Mouse (Mus musculus): ENCODE data around the gene 4930402H24Rik. TPM values are rescaled to one million over a fixed set of nuclear protein-coding genes. Genes with fewer than 3 reads are reported as not detected.
A peak's percentile ranks its signal among the peaks of the same experiment; 100 is the strongest.

Gene 4930402H24Rik
- polyA plus RNA-seq, 2 experiments, result 29.1 to 33.8 TPM

DNA sequence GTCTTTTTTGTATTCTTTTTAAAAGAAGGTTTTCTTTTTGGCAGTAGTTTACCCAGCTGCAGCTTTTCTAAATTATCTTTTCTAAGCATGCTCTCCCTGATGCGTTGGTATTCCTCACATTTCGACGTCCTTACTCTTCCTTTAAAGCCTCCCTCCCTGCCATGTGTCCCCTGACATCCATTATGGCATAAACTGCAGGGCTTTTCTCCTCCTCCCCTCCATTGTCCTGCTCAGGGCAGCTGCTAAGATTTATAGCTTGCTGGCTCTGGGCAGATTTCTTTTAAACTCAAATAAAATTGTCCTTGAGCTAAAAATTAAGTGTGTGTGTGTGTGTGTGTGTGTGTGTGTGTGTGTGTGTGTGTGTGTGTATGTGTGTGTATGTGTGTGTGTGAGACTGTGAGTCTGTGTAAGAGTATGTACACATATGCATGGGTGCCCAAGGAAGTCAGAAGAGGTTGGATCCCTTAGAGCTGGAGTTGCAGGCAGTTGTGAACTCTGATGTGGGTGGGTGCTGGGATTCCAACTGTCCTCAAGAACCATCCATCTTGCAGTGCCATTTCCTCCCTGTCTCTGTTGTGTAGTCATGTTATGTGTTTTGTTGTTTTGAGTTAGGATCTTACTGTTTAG is 10.4 kb upstream of the 4930402H24Rik start:
- no peaks in the 10 kb centered on the region for H3K27me3 ChIP-seq (ENCODE audit: control insufficient read depth, insufficient read depth, low read length)
- H3K9ac ChIP-seq (ENCODE audit: low read depth, low read length, severe bottlenecking), result no peak overlapping the region
- 18% methylated on average over 3 of the region's 3 CpGs for WGBS
- H3K4me1 ChIP-seq (ENCODE audit: control insufficient read depth, insufficient read depth, low read length), result peaks cover 3% of the 10 kb centered on the region; the same call in 1 of the 2 replicates
- no peaks in the 10 kb centered on the region for H3K36me3 ChIP-seq (ENCODE audit: control insufficient read depth, insufficient read depth, low read length)
- TF ChIP-seq POLR2A (IDR thresholded peaks at IDR 0.05; ENCODE audit: borderline replicate concordance, extremely low read depth, insufficient read depth, insufficient read length), result no peak
- no peak overlapping the region for H3K4me3 ChIP-seq (replicated peaks; ENCODE audit: low read length)
- 0 out of 2 replicates have a peak overlapping the region, but pooled peaks have one; percentile 13 for H3K27ac ChIP-seq (replicated peaks; ENCODE audit: low read depth, low read length)
- H3K9me3 ChIP-seq (ENCODE audit: control insufficient read depth, low read length), result no peaks in the 10 kb centered on the region
- H3K4me2 ChIP-seq (replicated peaks; ENCODE audit: low read depth, low read length, severe bottlenecking), result no peak overlapping the region
- peak; percentile 60 for ATAC-seq (ENCODE audit: low FRiP score, low read depth)
- DNase-seq (ENCODE audit: low spot score), result peak; percentile 34

DNA sequence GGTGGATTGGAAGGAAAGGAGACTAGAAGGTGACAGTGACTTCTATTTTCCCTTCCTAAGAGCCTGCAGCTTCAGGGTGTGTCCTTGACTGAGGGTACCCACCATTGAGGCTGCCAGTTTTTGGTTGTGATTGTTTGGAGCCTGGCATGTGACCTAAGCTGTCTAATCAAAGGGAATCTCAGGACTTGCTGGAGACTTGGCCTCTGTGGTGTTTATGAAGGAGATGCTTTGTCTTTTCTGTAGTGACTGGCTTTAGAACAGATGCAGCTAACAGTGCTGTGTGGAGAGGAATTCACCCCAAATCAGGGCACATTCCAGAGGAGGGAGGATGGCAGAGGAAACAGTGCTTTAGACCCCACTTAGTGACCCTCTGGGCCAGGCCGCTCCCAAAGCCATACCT is 8.7 kb upstream of the 4930402H24Rik start:
- H3K9me3 ChIP-seq (ENCODE audit: control insufficient read depth, low read length), result no peaks in the 10 kb centered on the region
- no peak overlapping the region for H3K4me2 ChIP-seq (replicated peaks; ENCODE audit: low read depth, low read length, severe bottlenecking)
- no peak for TF ChIP-seq POLR2A (IDR thresholded peaks at IDR 0.05; ENCODE audit: borderline replicate concordance, extremely low read depth, insufficient read depth, insufficient read length)
- WGBS, result 79% methylated on average over 1 of the region's 1 CpGs
- no peaks in the 10 kb centered on the region for H3K27me3 ChIP-seq (ENCODE audit: control insufficient read depth, insufficient read depth, low read length)
- ATAC-seq (ENCODE audit: low FRiP score, low read depth) (no peak), DNase-seq (ENCODE audit: low spot score) (no peak)
- no peaks in the 10 kb centered on the region for H3K36me3 ChIP-seq (ENCODE audit: control insufficient read depth, insufficient read depth, low read length)
- H3K4me3 ChIP-seq (replicated peaks; ENCODE audit: low read length), result no peak overlapping the region
- no peak overlapping the region for H3K27ac ChIP-seq (replicated peaks; ENCODE audit: low read depth, low read length)
- H3K9ac ChIP-seq (ENCODE audit: low read depth, low read length, severe bottlenecking), result peak overlapping the region; percentile 6; the same call in 1 of the 2 replicates
- peaks cover 3% of the 10 kb centered on the region; the same call in 1 of the 2 replicates for H3K4me1 ChIP-seq (ENCODE audit: control insufficient read depth, insufficient read depth, low read length)

DNA sequence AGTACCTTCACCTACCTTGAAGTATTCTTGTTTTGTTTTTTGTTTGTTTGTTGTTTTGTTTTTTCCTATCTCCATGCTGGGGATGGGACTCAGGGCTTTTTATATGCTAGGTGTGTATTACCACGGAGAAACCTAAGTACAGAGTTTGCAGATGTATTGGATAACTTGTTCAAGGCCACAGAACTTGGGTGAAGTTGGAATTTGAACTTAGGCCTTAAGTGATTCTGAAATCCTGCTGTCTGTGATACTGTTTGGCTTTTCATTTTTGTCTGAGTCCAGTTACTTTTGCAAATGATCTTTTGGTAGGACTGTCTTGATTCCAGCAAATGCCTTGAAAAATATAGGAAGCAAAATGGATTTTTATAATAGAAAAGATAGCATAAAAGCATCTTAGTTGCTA is 5.5 kb upstream of the 4930402H24Rik start:
- no peak for TF ChIP-seq POLR2A (IDR thresholded peaks at IDR 0.05; ENCODE audit: borderline replicate concordance, extremely low read depth, insufficient read depth, insufficient read length)
- Histone ChIP-seq H3K27me3 (ENCODE audit: control insufficient read depth, insufficient read depth, low read length) (no peaks in the 10 kb centered on the region), H3K4me3 (replicated peaks; ENCODE audit: low read length) (no peak overlapping the region), H3K9me3 (ENCODE audit: control insufficient read depth, low read length) (no peaks in the 10 kb centered on the region), H3K27ac (replicated peaks; ENCODE audit: low read depth, low read length) (no peak overlapping the region), H3K9ac (ENCODE audit: low read depth, low read length, severe bottlenecking) (no peak overlapping the region), H3K4me2 (replicated peaks; ENCODE audit: low read depth, low read length, severe bottlenecking) (no peak overlapping the region), H3K4me1 (ENCODE audit: control insufficient read depth, insufficient read depth, low read length) (peaks cover 9% of the 10 kb centered on the region), H3K36me3 (ENCODE audit: control insufficient read depth, insufficient read depth, low read length) (no peaks in the 10 kb centered on the region)
- WGBS, result 65% methylated on average over 1 of the region's 1 CpGs
- DNase-seq (ENCODE audit: low spot score) (no peak), ATAC-seq (ENCODE audit: low FRiP score, low read depth) (no peak)

DNA sequence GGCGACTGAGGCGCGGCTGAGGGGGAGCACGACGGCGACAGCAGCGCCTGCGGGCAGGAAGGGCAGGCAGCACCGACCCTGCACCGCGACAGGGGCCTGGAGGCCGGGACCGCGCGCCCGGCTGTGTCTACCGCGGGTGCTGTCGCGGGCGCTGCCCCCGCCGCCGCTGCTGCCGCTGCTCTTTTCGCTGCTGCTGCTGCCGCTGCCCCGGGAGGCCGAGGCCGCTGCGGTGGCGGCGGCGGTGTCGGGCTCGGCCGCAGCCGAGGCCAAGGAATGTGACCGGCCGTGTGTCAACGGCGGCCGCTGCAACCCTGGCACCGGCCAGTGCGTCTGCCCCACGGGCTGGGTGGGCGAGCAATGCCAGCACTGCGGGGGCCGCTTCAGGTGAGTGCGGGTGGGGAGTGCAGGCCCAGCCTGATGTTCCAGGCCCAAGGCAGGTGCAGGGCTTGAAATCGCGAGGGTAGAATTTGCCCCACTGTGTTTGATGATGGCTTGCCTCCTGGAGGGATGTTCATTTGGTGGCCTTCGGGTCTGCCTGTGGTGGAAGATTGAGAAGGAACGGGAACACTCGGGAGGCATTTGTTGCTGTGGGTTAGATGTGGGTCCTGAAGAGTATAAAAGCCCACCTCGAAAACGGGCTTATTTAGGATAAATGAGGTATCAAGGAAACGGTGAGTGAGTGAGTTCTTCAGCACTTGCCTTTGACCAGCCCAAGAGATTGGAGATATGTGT is 544 bp upstream of the 4930402H24Rik start:
- ATAC-seq (ENCODE audit: low FRiP score, low read depth) (peak; percentile 39; the same call in 1 of the 2 replicates), DNase-seq (ENCODE audit: low spot score) (no peak)
- H3K27ac ChIP-seq (replicated peaks; ENCODE audit: low read depth, low read length), result 0 out of 2 replicates have a peak overlapping the region, but pooled peaks have one; percentile 8
- peaks cover 12% of the 10 kb centered on the region for H3K4me1 ChIP-seq (ENCODE audit: control insufficient read depth, insufficient read depth, low read length)
- H3K9me3 ChIP-seq (ENCODE audit: control insufficient read depth, low read length), result no peaks in the 10 kb centered on the region
- H3K4me3 ChIP-seq (replicated peaks; ENCODE audit: low read length), result peak overlapping the region; percentile 98
- 1% methylated on average over 24 of the region's 58 CpGs for WGBS
- peak overlapping the region; percentile 84 for H3K9ac ChIP-seq (ENCODE audit: low read depth, low read length, severe bottlenecking)
- peak overlapping the region; percentile 68 for H3K4me2 ChIP-seq (replicated peaks; ENCODE audit: low read depth, low read length, severe bottlenecking)
- no peak for TF ChIP-seq POLR2A (IDR thresholded peaks at IDR 0.05; ENCODE audit: borderline replicate concordance, extremely low read depth, insufficient read depth, insufficient read length)
- no peaks in the 10 kb centered on the region for H3K27me3 ChIP-seq (ENCODE audit: control insufficient read depth, insufficient read depth, low read length)
- H3K36me3 ChIP-seq (ENCODE audit: control insufficient read depth, insufficient read depth, low read length), result peaks cover 4% of the 10 kb centered on the region; the same call in 1 of the 2 replicates

DNA sequence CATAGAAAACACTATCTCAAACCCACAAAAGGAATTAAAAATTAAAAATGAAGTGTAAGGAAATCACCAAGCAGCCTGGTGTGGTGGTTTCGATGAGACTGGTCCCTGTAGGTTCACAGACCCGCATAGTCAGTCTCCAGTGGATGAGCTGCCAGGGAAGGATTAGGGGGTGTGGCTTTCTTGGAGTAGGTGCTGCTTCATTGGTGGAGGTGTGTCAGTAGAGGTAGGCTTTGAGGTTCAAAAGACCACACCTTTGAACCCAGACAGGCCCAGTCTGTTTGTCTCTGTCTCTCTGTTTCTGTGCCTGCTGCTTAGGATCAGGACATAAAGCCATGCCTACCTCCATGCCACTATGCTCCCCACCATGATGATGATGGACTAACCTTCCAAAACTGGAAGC is 7.4 kb downstream of the 4930402H24Rik start:
- Histone ChIP-seq H3K9me3 (ENCODE audit: control insufficient read depth, low read length) (no peaks in the 10 kb centered on the region), H3K9ac (ENCODE audit: low read depth, low read length, severe bottlenecking) (no peak overlapping the region), H3K4me1 (ENCODE audit: control insufficient read depth, insufficient read depth, low read length) (no peaks in the 10 kb centered on the region), H3K27me3 (ENCODE audit: control insufficient read depth, insufficient read depth, low read length) (no peaks in the 10 kb centered on the region), H3K4me2 (replicated peaks; ENCODE audit: low read depth, low read length, severe bottlenecking) (no peak overlapping the region), H3K36me3 (ENCODE audit: control insufficient read depth, insufficient read depth, low read length) (peaks cover under 1% of the 10 kb centered on the region; the same call in 1 of the 2 replicates), H3K27ac (replicated peaks; ENCODE audit: low read depth, low read length) (no peak overlapping the region), H3K4me3 (replicated peaks; ENCODE audit: low read length) (no peak overlapping the region)
- no peak for TF ChIP-seq POLR2A (IDR thresholded peaks at IDR 0.05; ENCODE audit: borderline replicate concordance, extremely low read depth, insufficient read depth, insufficient read length)
- ATAC-seq (ENCODE audit: low FRiP score, low read depth) (no peak), DNase-seq (ENCODE audit: low spot score) (no peak)
- 79% methylated on average over 2 of the region's 2 CpGs for WGBS

All from limb, embryonic 14.5 days (tissue).